Mouse (Mus musculus): Measurements from ENCODE around the gene M1ap. TPM values are rescaled to one million over a fixed set of nuclear protein-coding genes. Genes with fewer than 3 reads are reported as not detected.

The M1ap gene
- total and polyA plus RNA-seq, 3 experiments = 2.4 to 6.4 (median 3.9) TPM

- Histone ChIP-seq H3K4me2 (ENCODE audit: insufficient read depth, low read depth, poor library complexity, severe bottlenecking) (no peak overlapping the region), H3K27ac (ENCODE audit: insufficient read depth, low read depth) (no peak overlapping the region), H3K9me3 (replicated peaks; ENCODE audit: low read length) (peaks cover 3% of the 10 kb centered on the region), H3K4me1 (ENCODE audit: control insufficient read depth in 1 of 2, insufficient read depth in 2 of 2) (peaks cover 7 to 53% of the 10 kb centered on the region in 2 experiments), H3K27me3 (replicated peaks) (no peaks in the 10 kb centered on the region), H3K36me3 (replicated peaks in 1 of 2; ENCODE audit: control insufficient read depth in 1 of 2, insufficient read depth in 1 of 2, low read length in 1 of 2) (peaks cover 16 to 30% of the 10 kb centered on the region in 2 experiments), H3K4me3 (replicated peaks in 1 of 3; ENCODE audit: low read depth in 2 of 3, low read length in 2 of 3, poor library complexity in 1 of 3) (no peak overlapping the region), H3K79me2 (replicated peaks; ENCODE audit: control insufficient read depth, extremely low read depth, insufficient read depth, poor library complexity, severe bottlenecking) (peaks cover 17% of the 10 kb centered on the region), H3K9ac (ENCODE audit: insufficient read depth, low read depth) (no peak overlapping the region)
- DNase-seq (ENCODE audit: extremely low read depth) = no peak
- in situ Hi-C loops (cut with MboI; ENCODE audit: low pct_ligation_motif_present, low pct_unique_long_range_greater_than_20kb, low sequenced_read_pairs) (no loop called here), dilution Hi-C loops (cut with MboI; ENCODE audit: extremely low pct_ligation_motif_present, extremely low pct_unique_long_range_greater_than_20kb, low sequenced_read_pairs) (no loop called here)
- TF ChIP-seq ZKSCAN1 (IDR thresholded peaks at IDR 0.05; ENCODE audit: borderline replicate concordance, low read depth, low read length) = no peak
- no peak for TF ChIP-seq ELF1 (IDR thresholded peaks at IDR 0.05; ENCODE audit: low read depth, low read length)
- TF ChIP-seq HCFC1 (IDR thresholded peaks at IDR 0.05; ENCODE audit: low read depth, low read length) = no peak
- no peak for TF ChIP-seq E2F4 (IDR thresholded peaks at IDR 0.05; ENCODE audit: insufficient replicate concordance, low read depth, low read length)
- peak; percentile 81; the same call in 1 of the 2 replicates for TF ChIP-seq POLR2AphosphoS2 (IDR thresholded peaks at IDR 0.05; ENCODE audit: low read depth, low read length)
- TF ChIP-seq MYC (IDR thresholded peaks at IDR 0.05; ENCODE audit: low read depth, low read length) = no peak
- TF ChIP-seq CHD1 (IDR thresholded peaks at IDR 0.05; ENCODE audit: low read depth, low read length) = no peak
Observed at GRCm38 (mm10) chr6:83049367-83049766, 102.7 kb downstream of the M1ap start.

- Histone ChIP-seq H3K4me1 (ENCODE audit: control insufficient read depth in 1 of 2, insufficient read depth in 2 of 2) (peaks cover 8 to 52% of the 10 kb centered on the region in 2 experiments), H3K9ac (ENCODE audit: insufficient read depth, low read depth) (peak overlapping the region; percentile 91), H3K27me3 (replicated peaks) (no peaks in the 10 kb centered on the region), H3K4me2 (ENCODE audit: insufficient read depth, low read depth, poor library complexity, severe bottlenecking) (peak overlapping the region; percentile 80), H3K36me3 (replicated peaks in 1 of 2; ENCODE audit: control insufficient read depth in 1 of 2, insufficient read depth in 1 of 2, low read length in 1 of 2) (peaks cover 36 to 59% of the 10 kb centered on the region in 2 experiments), H3K27ac (ENCODE audit: insufficient read depth, low read depth) (peak overlapping the region; percentile 49), H3K79me2 (replicated peaks; ENCODE audit: control insufficient read depth, extremely low read depth, insufficient read depth, poor library complexity, severe bottlenecking) (peaks cover 38% of the 10 kb centered on the region), H3K9me3 (replicated peaks; ENCODE audit: low read length) (no peaks in the 10 kb centered on the region), H3K4me3 (replicated peaks in 1 of 3; ENCODE audit: low read depth in 2 of 3, low read length in 2 of 3, poor library complexity in 1 of 3) (peak overlapping the region; percentile 88 to 96 (median 89))
- DNase-seq (ENCODE audit: extremely low read depth) = peak; percentile 70
- dilution Hi-C loops (cut with MboI; ENCODE audit: extremely low pct_ligation_motif_present, extremely low pct_unique_long_range_greater_than_20kb, low sequenced_read_pairs) = no loop called here
- in situ Hi-C loops (cut with MboI; ENCODE audit: low pct_ligation_motif_present, low pct_unique_long_range_greater_than_20kb, low sequenced_read_pairs) = no loop called here
- TF ChIP-seq ZMIZ1 (IDR thresholded peaks at IDR 0.05; ENCODE audit: low read depth, low read length) (no peak), SIN3A (IDR thresholded peaks at IDR 0.05; ENCODE audit: low read length) (no peak; the same call in none of the 2 replicates), CHD2 (IDR thresholded peaks at IDR 0.05; ENCODE audit: low read length) (no peak), SMC3 (IDR thresholded peaks at IDR 0.05; ENCODE audit: low read depth, low read length) (0 out of 2 replicates have a peak, but pooled peaks have one; percentile 1), TBP (conservative IDR thresholded peaks at IDR 0.05; ENCODE audit: low read depth, low read length) (0 out of 2 replicates have a peak, but pooled peaks have one; percentile 19), ZNF384 (IDR thresholded peaks at IDR 0.05; ENCODE audit: low read depth, low read length) (no peak), PAX5 (IDR thresholded peaks at IDR 0.05; ENCODE audit: low read length) (no peak), RAD21 (IDR thresholded peaks at IDR 0.05; ENCODE audit: low read depth, low read length) (no peak), TCF12 (IDR thresholded peaks at IDR 0.05; ENCODE audit: low read depth, low read length) (0 out of 2 replicates have a peak, but pooled peaks have one; percentile 46), E2F4 (IDR thresholded peaks at IDR 0.05; ENCODE audit: insufficient replicate concordance, low read depth, low read length) (no peak), ZC3H11A (IDR thresholded peaks at IDR 0.05; ENCODE audit: low read depth, low read length) (no peak), IRF4 (IDR thresholded peaks at IDR 0.05; ENCODE audit: low read depth, low read length) (no peak), ZKSCAN1 (IDR thresholded peaks at IDR 0.05; ENCODE audit: borderline replicate concordance, low read depth, low read length) (no peak), MAFK (IDR thresholded peaks at IDR 0.05; ENCODE audit: insufficient replicate concordance, low read length) (no peak), ELF1 (IDR thresholded peaks at IDR 0.05; ENCODE audit: low read depth, low read length) (0 out of 2 replicates have a peak, but pooled peaks have one; percentile 22), EP300 (IDR thresholded peaks at IDR 0.05; ENCODE audit: low read length) (no peak), MAZ (IDR thresholded peaks at IDR 0.05; ENCODE audit: low read depth, low read length) (no peak), POLR2A (IDR thresholded peaks at IDR 0.05; ENCODE audit: low read depth, low read length) (no peak), CHD1 (IDR thresholded peaks at IDR 0.05; ENCODE audit: low read depth, low read length) (0 out of 2 replicates have a peak, but pooled peaks have one; percentile 80), USF2 (conservative IDR thresholded peaks at IDR 0.05; ENCODE audit: low read depth, low read length) (no peak), NELFE (IDR thresholded peaks at IDR 0.05; ENCODE audit: low read depth, low read length) (no peak), POLR2AphosphoS2 (IDR thresholded peaks at IDR 0.05; ENCODE audit: low read depth, low read length) (no peak), MEF2A (IDR thresholded peaks at IDR 0.05; ENCODE audit: borderline replicate concordance, low read depth, low read length) (no peak), UBTF (IDR thresholded peaks at IDR 0.05; ENCODE audit: low read depth, low read length) (no peak), MAX (IDR thresholded peaks at IDR 0.05; ENCODE audit: low read length) (peak; percentile 88), MXI1 (IDR thresholded peaks at IDR 0.05; ENCODE audit: low read depth, low read length) (peak; percentile 87), RCOR1 (conservative IDR thresholded peaks at IDR 0.05; ENCODE audit: low read depth, low read length) (no peak), NRF1 (IDR thresholded peaks at IDR 0.05; ENCODE audit: low read depth, low read length) (no peak)
Observed at GRCm38 (mm10) chr6:83053136-83053960, 106.6 kb downstream of the M1ap start.

Data from CH12.LX (cell line).